Mouse (Mus musculus) gastrocnemius, adult 18-20 months (tissue): ENCODE data around the gene Coq10b. TPM values are rescaled to one million over a fixed set of nuclear protein-coding genes. Genes with fewer than 3 reads are reported as not detected.
A peak's percentile ranks its signal among the peaks of the same experiment; 100 is the strongest.
"Not testable (repeated sequence)": the region's sequence is repeated elsewhere in the genome, so short reads cannot be mapped to it uniquely, and the experiment has no call there.

Source experiments
- DNase-seq: peaks from one replicate; pipeline ENCODE4 v3.0.0; 2021; ENCODE audit warnings: low spot score
- total RNA-seq, 2 experiments: library from RNA; stranded (reverse); gene quantifications; 2 replicates each; pipeline ENCODE4 v1.2.3; 2021

The Coq10b gene
- total RNA-seq, 2 experiments from 2014 or later = 21.4 to 21.9 TPM

- no peak for DNase-seq
These were observed 2.9 kb downstream of the Coq10b start for GRCm38 (mm10) chr1:55055322-55056115.

DNA sequence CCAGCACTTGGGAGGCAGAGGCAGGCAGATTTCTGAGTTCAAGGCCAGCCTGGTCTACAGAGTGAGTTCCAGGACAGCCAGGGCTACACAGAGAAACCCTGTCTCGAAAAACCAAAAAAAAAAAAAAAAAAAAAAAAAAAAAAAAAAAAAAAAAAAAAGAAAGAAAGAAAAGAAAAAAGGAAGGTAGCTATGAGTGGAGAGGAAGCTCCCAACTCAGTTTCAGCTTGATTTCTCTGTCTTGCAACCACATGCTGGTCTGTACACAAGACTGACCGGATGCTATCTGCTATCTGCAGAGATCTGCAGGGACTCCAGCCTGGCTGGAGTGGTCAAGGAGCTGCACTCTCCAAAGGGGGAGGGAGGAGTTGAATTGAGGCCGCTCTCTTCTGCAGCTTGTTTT lies 5.8 kb downstream of the Coq10b start:
- DNase-seq = not testable (repeated sequence)

- no peak for DNase-seq
These were observed 8.5 kb downstream of the Coq10b start for GRCm38 (mm10) chr1:55061099-55061498.

DNA sequence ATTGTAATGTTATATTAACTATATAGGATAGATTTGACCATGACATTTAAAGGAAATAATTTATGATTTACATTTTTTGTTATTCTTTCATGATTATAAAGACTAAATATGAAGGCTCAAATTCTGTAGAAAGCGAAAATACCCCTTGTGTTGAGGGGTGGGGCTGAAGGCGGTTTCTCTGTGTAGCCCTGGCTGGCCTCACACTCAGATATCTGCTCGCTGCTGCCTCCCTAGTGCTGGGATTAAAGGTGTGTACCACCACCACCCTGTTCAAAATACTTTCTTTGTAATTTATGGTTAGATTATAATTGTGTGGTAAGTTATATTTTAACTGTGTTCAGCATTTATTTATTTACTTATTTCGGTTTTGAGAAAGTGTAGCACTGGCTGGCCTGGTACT lies 9.2 kb downstream of the Coq10b start:
- DNase-seq = no peak

DNA sequence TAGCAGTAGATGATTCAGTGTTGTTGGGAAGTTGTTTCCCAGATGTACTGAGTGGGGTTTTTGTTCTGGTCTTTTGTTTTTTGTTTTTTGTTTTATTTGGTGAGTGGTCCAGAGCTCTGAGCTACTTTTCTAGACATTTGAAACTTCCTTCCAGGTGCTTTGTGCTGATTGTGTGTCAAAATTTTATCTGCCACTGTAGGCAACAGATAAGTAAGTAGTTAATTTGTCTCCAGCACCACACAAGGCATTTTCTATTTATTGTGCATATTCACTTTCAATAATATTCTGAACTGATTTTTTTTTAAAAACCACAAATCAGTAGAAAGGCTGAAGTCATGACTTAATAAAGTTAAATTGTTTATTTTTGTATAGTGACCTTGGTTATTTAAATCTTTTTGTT lies 19.8 kb downstream of the Coq10b start:
- DNase-seq = not testable (repeated sequence)

- DNase-seq = no peak
These were observed 22.2 kb downstream of the Coq10b start for GRCm38 (mm10) chr1:55074757-55075156.

GRCm38 (mm10) chr1:55075652-55076394 lies 23.3 kb downstream of the Coq10b start:
- DNase-seq = no peak

GRCm38 (mm10) chr1:55076395-55076743 lies 23.8 kb downstream of the Coq10b start:
- no peak for DNase-seq

- no peak for DNase-seq
These were observed 24.4 kb downstream of the Coq10b start for GRCm38 (mm10) chr1:55076849-55077516.

GRCm38 (mm10) chr1:55079677-55080076 lies 27.1 kb downstream of the Coq10b start:
- peak; percentile 41 for DNase-seq

GRCm38 (mm10) chr1:55082106-55082505 lies 29.5 kb downstream of the Coq10b start:
- no peak for DNase-seq

- DNase-seq = no peak
These were observed 33.3 kb downstream of the Coq10b start for GRCm38 (mm10) chr1:55085781-55086366.

DNA sequence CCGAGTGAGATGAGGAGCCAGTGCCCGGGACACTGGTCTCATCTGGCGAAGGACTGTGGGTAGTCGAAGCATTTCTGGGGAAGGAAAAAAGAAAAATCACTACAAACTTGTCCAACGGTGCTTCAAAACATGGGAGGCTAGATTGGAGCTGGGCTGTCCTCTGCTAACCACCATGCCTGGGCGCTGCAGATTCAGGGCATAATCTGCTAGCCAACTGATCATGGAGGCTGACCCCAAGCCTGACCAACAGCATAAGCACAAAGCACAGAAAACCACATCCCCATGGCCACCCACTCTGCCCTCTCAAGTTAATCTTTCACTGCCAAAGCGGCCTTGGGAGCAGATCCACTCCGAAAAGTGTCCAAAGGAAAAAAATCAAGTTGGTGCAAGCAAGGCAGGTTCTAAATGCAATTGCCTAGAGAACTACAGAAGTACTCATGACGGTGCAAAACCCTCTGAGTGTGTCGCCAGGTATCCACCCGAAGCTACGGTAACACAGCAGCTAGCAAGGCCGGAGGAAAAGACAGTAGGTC lies 34.4 kb downstream of the Coq10b start:
- DNase-seq = no peak

GRCm38 (mm10) chr1:55087401-55087904 lies 34.9 kb downstream of the Coq10b start:
- DNase-seq = peak; percentile 64

GRCm38 (mm10) chr1:55087932-55088610 lies 35.5 kb downstream of the Coq10b start, which contains the start of the genes Hspe1 and Hspd1:
Gene Hspe1, plus strand, starts transcription at chr1:55088132.
Gene Hspd1, minus strand, starts transcription at chr1:55088243.
- peak; percentile 99 for DNase-seq

DNA sequence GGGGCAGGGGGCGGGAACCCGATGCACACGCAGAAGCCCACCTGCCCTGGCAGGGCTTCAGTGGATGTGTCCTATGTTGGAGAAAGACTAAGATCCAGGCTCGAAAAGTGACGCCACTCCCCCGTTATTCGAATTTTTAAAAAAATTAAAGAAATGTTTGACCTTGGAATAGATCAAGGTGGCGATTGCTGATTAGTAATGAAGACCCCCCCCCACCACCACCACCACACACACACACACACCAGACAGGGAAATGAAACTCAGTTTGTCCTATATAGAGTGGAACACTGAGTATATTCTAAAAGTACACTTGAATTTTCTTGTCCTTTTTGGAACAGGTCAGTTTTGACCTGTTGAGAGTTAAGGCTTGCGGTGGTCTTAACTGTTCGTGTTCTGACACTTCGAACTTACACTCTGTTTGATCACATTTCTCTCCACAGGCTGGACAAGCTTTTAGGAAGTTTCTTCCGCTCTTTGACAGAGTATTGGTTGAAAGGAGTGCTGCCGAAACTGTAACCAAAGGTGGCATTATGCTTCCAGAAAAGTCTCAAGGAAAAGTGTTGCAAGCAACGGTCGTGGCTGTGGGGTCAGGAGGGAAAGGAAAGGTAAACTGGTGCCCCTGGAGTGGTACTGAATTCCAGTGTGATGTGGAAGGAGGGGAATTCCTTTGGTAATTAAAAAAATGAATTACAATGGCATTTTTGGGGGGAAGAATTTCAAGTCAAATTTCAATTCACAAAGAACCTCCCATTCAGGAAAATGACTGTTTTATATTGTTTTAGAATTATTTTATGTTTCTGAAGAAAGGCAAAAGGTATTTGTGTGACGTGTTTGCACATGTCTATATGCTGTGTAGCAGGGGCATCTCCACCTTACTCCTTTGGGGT lies 36.3 kb downstream of the Coq10b start:
- no peak for DNase-seq

- no peak for DNase-seq
These were observed 37.0 kb downstream of the Coq10b start for GRCm38 (mm10) chr1:55089498-55090064.

GRCm38 (mm10) chr1:55092056-55092455 lies 39.5 kb downstream of the Coq10b start:
- DNase-seq = no peak

DNA sequence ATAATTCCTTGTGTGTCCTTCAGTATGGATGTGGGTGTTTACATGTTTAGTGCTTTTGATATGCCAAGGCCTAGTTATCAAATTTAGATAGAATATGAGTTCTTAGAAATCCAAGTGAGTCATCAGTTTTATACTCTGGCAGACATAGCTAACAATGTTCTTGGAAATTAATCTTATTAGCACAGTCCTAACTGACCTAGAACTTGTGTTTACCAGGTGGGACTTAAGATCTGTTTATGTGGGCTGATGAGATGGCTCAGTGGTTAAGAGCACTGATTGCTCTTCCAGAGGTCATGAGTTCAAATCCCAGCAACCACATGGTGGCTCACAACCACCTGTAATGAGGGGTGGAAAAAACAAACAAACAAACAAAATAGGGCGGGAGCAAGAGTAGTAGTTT lies 39.9 kb downstream of the Coq10b start:
- no peak for DNase-seq
